Mouse (Mus musculus): ENCODE results near the gene Snrpd2.

DNA sequence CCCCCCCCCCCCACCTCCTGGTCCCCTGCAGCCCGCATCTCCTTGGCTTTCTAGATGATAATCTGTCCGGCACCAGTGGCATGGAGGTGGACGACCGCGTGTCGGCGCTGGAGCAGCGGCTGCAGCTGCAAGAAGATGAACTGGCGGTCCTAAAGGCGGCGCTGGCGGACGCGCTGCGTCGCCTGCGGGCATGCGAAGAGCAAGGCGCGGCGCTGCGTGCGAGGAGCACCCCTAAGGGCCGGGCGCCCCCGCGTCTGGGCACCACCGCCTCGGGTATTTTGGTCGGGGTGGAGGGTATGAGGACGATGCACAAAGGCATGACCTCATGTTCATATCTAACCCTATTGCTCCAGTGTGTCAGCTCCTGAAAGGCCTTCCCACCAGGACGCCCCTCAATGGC is 29.7 kb downstream of the Snrpd2 start:
- TF ChIP-seq CTCF (IDR thresholded peaks at IDR 0.05; ENCODE audit: low read depth) (peak; percentile 83), EP300 (optimal IDR thresholded peaks at IDR 0.05) (no peak)
